Mouse (Mus musculus) neural tube, embryonic 14.5 days (tissue): ENCODE measurements at regions not wholly inside any gene's neighbourhood (a gene's known extent, or its start where the extent isn't known, plus 50 kb on each side); places are given as distances from the start of the nearest gene placed in this dataset.

Experiments
- ATAC-seq: fragments of 200-750 bp; cut with Nextera tagmentation; 2 replicates; pipeline ENCODE4 v1.8.0; 2017; ENCODE audit warnings: low read depth, mild to moderate bottlenecking, moderate TSS enrichment, moderate library complexity
- H3K27ac ChIP-seq: fragments of 300-500 bp; sonication (generic); 2 replicates; pipeline ENCODE4 v1.5.1; 2014; ENCODE audit warnings: low read depth, mild to moderate bottlenecking, control low read depth, low read length, moderate library complexity, mixed read lengths
- H3K27me3 ChIP-seq: fragments of 300-500 bp; sonication (generic); 2 replicates; pipeline ENCODE4 v1.6.1; 2014; ENCODE audit warnings: low read length; ENCODE audit not compliant: control insufficient read depth, insufficient read depth
- H3K36me3 ChIP-seq: fragments of 300-500 bp; sonication (generic); 2 replicates; pipeline ENCODE4 v1.6.1; 2014; ENCODE audit warnings: low read length, mixed read lengths; ENCODE audit not compliant: control insufficient read depth, insufficient read depth
- H3K4me1 ChIP-seq: fragments of 300-500 bp; sonication (generic); 2 replicates; pipeline ENCODE4 v1.6.1; 2014; ENCODE audit warnings: low read length; ENCODE audit not compliant: control insufficient read depth, insufficient read depth
- H3K4me2 ChIP-seq: fragments of 300-500 bp; sonication (generic); 2 replicates; pipeline ENCODE4 v1.6.1; 2014; ENCODE audit warnings: mild to moderate bottlenecking, low read depth, low read length, control low read depth
- H3K4me3 ChIP-seq: fragments of 300-500 bp; sonication (generic); 2 replicates; pipeline ENCODE4 v1.5.1; 2014; ENCODE audit warnings: low read depth, low read length, control low read depth, mixed read lengths
- H3K9ac ChIP-seq: fragments of 300-500 bp; sonication (generic); replicated peaks from 2 replicates; pipeline ENCODE4 v1.6.1; 2014; ENCODE audit warnings: low read depth, mild to moderate bottlenecking, control low read depth, low read length, mixed read lengths
- H3K9me3 ChIP-seq: fragments of 300-500 bp; sonication (generic); 2 replicates; pipeline ENCODE4 v1.6.1; 2016; ENCODE audit warnings: low read length; ENCODE audit not compliant: control insufficient read depth
- WGBS: fragments of 180-500 bp; shearing (Covaris S2); extraction: QIAGEN DNeasy Blood & Tissue Kit; methylation state at CpG from one replicate; pipeline ENCODE4 v1.1.7; 2014; 5-methylcytosine and 5-hydroxymethylcytosine counted together

GRCm38 (mm10) chr1:157721946-157722345 lies 215.4 kb downstream of the Sec16b start:
- Histone ChIP-seq H3K4me3 (no peak overlapping the region), H3K9me3 (no peaks in the 10 kb centered on the region), H3K4me2 (no peak overlapping the region), H3K27ac (no peak overlapping the region), H3K36me3 (no peaks in the 10 kb centered on the region), H3K9ac (no peak overlapping the region), H3K27me3 (no peaks in the 10 kb centered on the region), H3K4me1 (no peaks in the 10 kb centered on the region; the same call in 1 of the 2 replicates)
- 76% methylated on average over 5 of the region's 5 CpGs for WGBS
- no peak for ATAC-seq

- H3K36me3 ChIP-seq, result no peaks in the 10 kb centered on the region
- no peak overlapping the region for H3K27ac ChIP-seq
- no peak for ATAC-seq
- H3K27me3 ChIP-seq, result no peaks in the 10 kb centered on the region
- H3K4me3 ChIP-seq, result no peak overlapping the region
- H3K4me1 ChIP-seq, result no peaks in the 10 kb centered on the region
- no peak overlapping the region for H3K9ac ChIP-seq
- H3K4me2 ChIP-seq, result no peak overlapping the region
- 91% methylated on average over 1 of the region's 1 CpGs for WGBS
- no peaks in the 10 kb centered on the region for H3K9me3 ChIP-seq
Observed at GRCm38 (mm10) chr1:157731124-157731523, 224.6 kb downstream of the Sec16b start.

GRCm38 (mm10) chr1:157740725-157741665 lies 234.5 kb downstream of the Sec16b start:
- no peak for ATAC-seq

GRCm38 (mm10) chr1:157745611-157746010 lies 239.1 kb downstream of the Sec16b start:
- no peak overlapping the region for H3K27ac ChIP-seq
- no peak overlapping the region for H3K4me3 ChIP-seq
- no peaks in the 10 kb centered on the region for H3K9me3 ChIP-seq
- no peaks in the 10 kb centered on the region for H3K27me3 ChIP-seq
- H3K9ac ChIP-seq, result no peak overlapping the region
- ATAC-seq, result peak; percentile 69; the same call in 1 of the 2 replicates
- H3K4me1 ChIP-seq, result 0 out of 2 replicates have a peak, but pooled peaks cover 4% of the 10 kb centered on the region
- no peak overlapping the region for H3K4me2 ChIP-seq
- H3K36me3 ChIP-seq, result no peaks in the 10 kb centered on the region

More at GRCm38 (mm10) chr1:157740725-157741665, 234.5 kb downstream of the Sec16b start:
- no peak overlapping the region for H3K27ac ChIP-seq
- H3K4me1 ChIP-seq, result no peaks in the 10 kb centered on the region
- H3K4me3 ChIP-seq, result no peak overlapping the region
- no peak overlapping the region for H3K4me2 ChIP-seq
- no peaks in the 10 kb centered on the region for H3K27me3 ChIP-seq
- H3K36me3 ChIP-seq, result no peaks in the 10 kb centered on the region
- no peak overlapping the region for H3K9ac ChIP-seq
- no peaks in the 10 kb centered on the region for H3K9me3 ChIP-seq
- WGBS, result 50% methylated on average over 13 of the region's 13 CpGs

- Histone ChIP-seq H3K36me3 (no peaks in the 10 kb centered on the region), H3K4me1 (0 out of 2 replicates have a peak, but pooled peaks cover 2% of the 10 kb centered on the region), H3K27ac (no peak overlapping the region), H3K27me3 (no peaks in the 10 kb centered on the region), H3K4me2 (no peak overlapping the region), H3K4me3 (no peak overlapping the region), H3K9ac (no peak overlapping the region), H3K9me3 (no peaks in the 10 kb centered on the region)
- WGBS, result 37% methylated on average over 10 of the region's 10 CpGs
- peak; percentile 63; the same call in 1 of the 2 replicates for ATAC-seq
Observed at GRCm38 (mm10) chr1:157755015-157755649, 248.6 kb downstream of the Sec16b start.

DNA sequence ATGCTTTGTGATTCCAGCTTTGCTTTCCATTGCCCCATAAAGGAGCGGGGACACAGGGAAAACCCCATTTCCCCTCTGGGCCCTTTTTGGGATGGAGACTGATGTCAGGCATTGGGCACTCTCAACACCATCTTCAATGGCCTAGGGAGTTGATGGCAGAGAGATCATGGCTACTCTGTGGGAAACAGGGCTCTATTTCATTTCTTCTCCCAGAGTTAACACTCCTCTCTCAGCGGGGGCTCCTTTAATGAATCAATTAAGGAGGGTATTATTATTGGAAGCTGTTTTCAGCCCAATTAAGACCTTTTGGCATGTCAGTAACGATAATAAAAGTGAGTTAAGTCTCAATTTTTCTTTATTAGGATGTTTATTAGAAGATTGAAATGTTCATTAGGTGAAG lies 250.4 kb downstream of the Sec16b start:
- no peaks in the 10 kb centered on the region for H3K27me3 ChIP-seq
- no peak for ATAC-seq
- WGBS, result 48% methylated on average over 3 of the region's 3 CpGs
- no peak overlapping the region for H3K4me3 ChIP-seq
- H3K27ac ChIP-seq, result no peak overlapping the region
- H3K9ac ChIP-seq, result no peak overlapping the region
- no peaks in the 10 kb centered on the region for H3K36me3 ChIP-seq
- H3K4me1 ChIP-seq, result 0 out of 2 replicates have a peak, but pooled peaks cover 2% of the 10 kb centered on the region
- no peaks in the 10 kb centered on the region for H3K9me3 ChIP-seq
- no peak overlapping the region for H3K4me2 ChIP-seq

DNA sequence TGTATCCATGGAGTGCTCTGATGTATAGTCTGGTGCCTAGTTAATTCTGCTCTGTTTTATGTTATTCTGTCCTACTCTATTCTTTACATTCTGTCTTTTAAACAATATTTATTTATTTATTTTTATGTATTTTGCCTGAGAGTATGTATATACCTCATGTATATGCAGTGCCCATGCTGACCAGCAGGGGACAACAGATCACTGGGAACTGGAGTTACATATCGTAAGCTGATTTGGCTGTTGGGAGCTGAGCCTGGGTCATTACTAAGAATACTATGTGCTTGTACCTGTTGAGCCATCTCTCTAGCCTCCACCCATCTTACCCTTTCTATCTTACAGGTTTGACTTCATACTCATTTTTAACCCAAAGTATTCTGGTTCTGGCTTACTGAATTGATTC lies 251.8 kb downstream of the Sec16b start:
- Histone ChIP-seq H3K4me1 (0 out of 2 replicates have a peak, but pooled peaks cover 2% of the 10 kb centered on the region), H3K4me2 (no peak overlapping the region), H3K27me3 (no peaks in the 10 kb centered on the region), H3K4me3 (no peak overlapping the region), H3K36me3 (no peaks in the 10 kb centered on the region), H3K9ac (no peak overlapping the region), H3K27ac (no peak overlapping the region), H3K9me3 (no peaks in the 10 kb centered on the region)
- ATAC-seq, result no peak
- WGBS, result 97% methylated on average over 1 of the region's 1 CpGs

GRCm38 (mm10) chr1:157768201-157768600 lies 261.7 kb downstream of the Sec16b start:
- H3K4me2 ChIP-seq, result no peak overlapping the region
- H3K9me3 ChIP-seq, result no peaks in the 10 kb centered on the region
- ATAC-seq, result no peak
- no peak overlapping the region for H3K27ac ChIP-seq
- no peaks in the 10 kb centered on the region for H3K27me3 ChIP-seq
- H3K4me1 ChIP-seq, result no peaks in the 10 kb centered on the region
- H3K36me3 ChIP-seq, result no peaks in the 10 kb centered on the region
- WGBS, result 51% methylated on average over 6 of the region's 6 CpGs
- H3K9ac ChIP-seq, result no peak overlapping the region
- no peak overlapping the region for H3K4me3 ChIP-seq

DNA sequence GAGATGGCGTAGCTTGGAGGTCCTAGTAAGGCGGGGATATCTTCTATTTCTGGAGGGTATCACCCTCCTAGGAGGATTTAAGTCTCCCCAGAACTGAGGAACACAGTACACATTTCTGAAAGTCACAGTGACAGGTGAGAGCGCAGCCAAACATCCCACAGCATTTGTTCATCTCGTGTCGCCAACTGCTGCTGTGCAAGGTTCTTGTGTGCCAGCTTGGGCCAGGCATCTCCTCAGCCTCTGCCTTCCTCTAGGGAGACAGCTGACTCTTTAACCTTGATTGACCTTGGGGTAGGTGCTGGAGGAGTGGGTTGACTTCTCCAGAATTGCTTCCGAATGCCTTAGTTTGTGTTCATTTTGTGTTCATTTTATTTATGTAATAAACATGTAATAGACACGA lies 291.2 kb downstream of the Sec16b start:
- Histone ChIP-seq H3K36me3 (no peaks in the 10 kb centered on the region), H3K27ac (no peak overlapping the region), H3K27me3 (no peaks in the 10 kb centered on the region), H3K9me3 (no peaks in the 10 kb centered on the region), H3K9ac (no peak overlapping the region), H3K4me2 (no peak overlapping the region), H3K4me1 (no peaks in the 10 kb centered on the region), H3K4me3 (no peak overlapping the region)
- no peak for ATAC-seq
- WGBS, result 97% methylated on average over 7 of the region's 7 CpGs
